Mouse (Mus musculus) embryonic fibroblast, embryonic 13.5 days (primary cell): Measurements from ENCODE around the gene Snx6.
"Not testable (repeated sequence)": the region's sequence is repeated elsewhere in the genome, so short reads cannot be mapped to it uniquely, and the experiment has no call there.

Experiments
- CTCF ChIP-seq: IDR thresholded peaks from 2 replicates; pipeline ENCODE4 v1.5.1; 2011; ENCODE audit warnings: mild to moderate bottlenecking, control low read depth, low read length, moderate library complexity, borderline replicate concordance; ENCODE audit not compliant: insufficient read depth
- POLR2A ChIP-seq: IDR thresholded peaks from 2 replicates; pipeline ENCODE4 v1.6.1; 2011; ENCODE audit warnings: low read depth, mild to moderate bottlenecking, control low read depth, low read length, moderate library complexity

- TF ChIP-seq CTCF, POLR2A: not testable (repeated sequence)
Measured at GRCm38 (mm10) chr12:54713822-54714626, 81.5 kb downstream of the Snx6 start.
